Mouse (Mus musculus): ENCODE results near the gene Clec11a. TPM values are rescaled to one million over a fixed set of nuclear protein-coding genes. Genes with fewer than 3 reads are reported as not detected.

Clec11a gene
- polyA plus RNA-seq, 1 experiment: 0.87 TPM

- Histone ChIP-seq H3K4me1 (ENCODE audit: control insufficient read depth, insufficient read depth, low read length) (no peaks in the 10 kb centered on the region), H3K9ac (ENCODE audit: low read depth, poor library complexity, severe bottlenecking) (no peak overlapping the region), H3K4me3 (ENCODE audit: low read depth, low read length) (no peak overlapping the region), H3K9me3 (replicated peaks; ENCODE audit: control insufficient read depth, insufficient read depth, low read length, poor library complexity, severe bottlenecking) (no peaks in the 10 kb centered on the region), H3K27ac (ENCODE audit: insufficient read depth, low read length) (no peak overlapping the region), H3K27me3 (ENCODE audit: control insufficient read depth, insufficient read depth, low read length, poor library complexity, severe bottlenecking) (peaks cover 4% of the 10 kb centered on the region; the same call in 1 of the 2 replicates), H3K36me3 (ENCODE audit: control insufficient read depth, insufficient read depth, low read length, poor library complexity, severe bottlenecking) (no peaks in the 10 kb centered on the region)
- TF ChIP-seq EP300 (IDR thresholded peaks at IDR 0.05; ENCODE audit: insufficient read depth, low read depth, low read length) (no peak), CTCF (IDR thresholded peaks at IDR 0.05; ENCODE audit: low read depth, low read length) (no peak), POLR2A (IDR thresholded peaks at IDR 0.05; ENCODE audit: insufficient read depth, low read length) (no peak)
Measured at GRCm38 (mm10) chr7:44340226-44340625, 33.5 kb upstream of the Clec11a start.

- Histone ChIP-seq H3K4me1 (ENCODE audit: control insufficient read depth, insufficient read depth, low read length) (no peaks in the 10 kb centered on the region), H3K36me3 (ENCODE audit: control insufficient read depth, insufficient read depth, low read length, poor library complexity, severe bottlenecking) (no peaks in the 10 kb centered on the region), H3K4me3 (ENCODE audit: low read depth, low read length) (peak overlapping the region; percentile 30), H3K27ac (ENCODE audit: insufficient read depth, low read length) (no peak overlapping the region), H3K9me3 (replicated peaks; ENCODE audit: control insufficient read depth, insufficient read depth, low read length, poor library complexity, severe bottlenecking) (no peaks in the 10 kb centered on the region), H3K9ac (ENCODE audit: low read depth, poor library complexity, severe bottlenecking) (no peak overlapping the region), H3K27me3 (ENCODE audit: control insufficient read depth, insufficient read depth, low read length, poor library complexity, severe bottlenecking) (peaks cover 4% of the 10 kb centered on the region; the same call in 1 of the 2 replicates)
- TF ChIP-seq CTCF (IDR thresholded peaks at IDR 0.05; ENCODE audit: low read depth, low read length) (no peak), EP300 (IDR thresholded peaks at IDR 0.05; ENCODE audit: insufficient read depth, low read depth, low read length) (no peak), POLR2A (IDR thresholded peaks at IDR 0.05; ENCODE audit: insufficient read depth, low read length) (no peak)
Measured at GRCm38 (mm10) chr7:44337121-44337849, 30.6 kb upstream of the Clec11a start.

- Histone ChIP-seq H3K27me3 (ENCODE audit: control insufficient read depth, insufficient read depth, low read length, poor library complexity, severe bottlenecking) (peaks cover 4% of the 10 kb centered on the region; the same call in 1 of the 2 replicates), H3K9ac (ENCODE audit: low read depth, poor library complexity, severe bottlenecking) (no peak overlapping the region; the same call in 1 of the 2 replicates), H3K9me3 (replicated peaks; ENCODE audit: control insufficient read depth, insufficient read depth, low read length, poor library complexity, severe bottlenecking) (no peaks in the 10 kb centered on the region), H3K36me3 (ENCODE audit: control insufficient read depth, insufficient read depth, low read length, poor library complexity, severe bottlenecking) (no peaks in the 10 kb centered on the region), H3K4me3 (ENCODE audit: low read depth, low read length) (peak overlapping the region; percentile 30), H3K27ac (ENCODE audit: insufficient read depth, low read length) (no peak overlapping the region), H3K4me1 (ENCODE audit: control insufficient read depth, insufficient read depth, low read length) (no peaks in the 10 kb centered on the region)
- TF ChIP-seq POLR2A (IDR thresholded peaks at IDR 0.05; ENCODE audit: insufficient read depth, low read length): no peak
- no peak for TF ChIP-seq CTCF (IDR thresholded peaks at IDR 0.05; ENCODE audit: low read depth, low read length)
- no peak for TF ChIP-seq EP300 (IDR thresholded peaks at IDR 0.05; ENCODE audit: insufficient read depth, low read depth, low read length)
Measured at GRCm38 (mm10) chr7:44336046-44337021, 29.6 kb upstream of the Clec11a start.

GRCm38 (mm10) chr7:44335031-44335878, 28.6 kb upstream of the Clec11a start:
- H3K9me3 ChIP-seq (replicated peaks; ENCODE audit: control insufficient read depth, insufficient read depth, low read length, poor library complexity, severe bottlenecking): no peaks in the 10 kb centered on the region
- peaks cover 4% of the 10 kb centered on the region; the same call in 1 of the 2 replicates for H3K27me3 ChIP-seq (ENCODE audit: control insufficient read depth, insufficient read depth, low read length, poor library complexity, severe bottlenecking)
- no peaks in the 10 kb centered on the region for H3K36me3 ChIP-seq (ENCODE audit: control insufficient read depth, insufficient read depth, low read length, poor library complexity, severe bottlenecking)
- H3K4me1 ChIP-seq (ENCODE audit: control insufficient read depth, insufficient read depth, low read length): no peaks in the 10 kb centered on the region
- H3K27ac ChIP-seq (ENCODE audit: insufficient read depth, low read length): no peak overlapping the region
- H3K9ac ChIP-seq (ENCODE audit: low read depth, poor library complexity, severe bottlenecking): no peak overlapping the region
- H3K4me3 ChIP-seq (ENCODE audit: low read depth, low read length): no peak overlapping the region
- TF ChIP-seq POLR2A (IDR thresholded peaks at IDR 0.05; ENCODE audit: insufficient read depth, low read length) (no peak), EP300 (IDR thresholded peaks at IDR 0.05; ENCODE audit: insufficient read depth, low read depth, low read length) (no peak), CTCF (IDR thresholded peaks at IDR 0.05; ENCODE audit: low read depth, low read length) (no peak)

GRCm38 (mm10) chr7:44334139-44334538, 27.4 kb upstream of the Clec11a start:
- no peak overlapping the region for H3K4me3 ChIP-seq (ENCODE audit: low read depth, low read length)
- H3K9me3 ChIP-seq (replicated peaks; ENCODE audit: control insufficient read depth, insufficient read depth, low read length, poor library complexity, severe bottlenecking): no peaks in the 10 kb centered on the region
- H3K27me3 ChIP-seq (ENCODE audit: control insufficient read depth, insufficient read depth, low read length, poor library complexity, severe bottlenecking): peaks cover 4% of the 10 kb centered on the region; the same call in 1 of the 2 replicates
- H3K4me1 ChIP-seq (ENCODE audit: control insufficient read depth, insufficient read depth, low read length): no peaks in the 10 kb centered on the region
- TF ChIP-seq POLR2A (IDR thresholded peaks at IDR 0.05; ENCODE audit: insufficient read depth, low read length) (no peak), EP300 (IDR thresholded peaks at IDR 0.05; ENCODE audit: insufficient read depth, low read depth, low read length) (no peak), CTCF (IDR thresholded peaks at IDR 0.05; ENCODE audit: low read depth, low read length) (no peak)
- no peak overlapping the region for H3K9ac ChIP-seq (ENCODE audit: low read depth, poor library complexity, severe bottlenecking)
- H3K27ac ChIP-seq (ENCODE audit: insufficient read depth, low read length): no peak overlapping the region
- H3K36me3 ChIP-seq (ENCODE audit: control insufficient read depth, insufficient read depth, low read length, poor library complexity, severe bottlenecking): no peaks in the 10 kb centered on the region

Data from ES-Bruce4 (cell line).